Mouse (Mus musculus) cerebellum, postnatal 10 days (tissue): ENCODE measurements around the gene 1700020A23Rik.

ENCODE experiments used
- DNase-seq, 2 experiments: peaks; one replicate each; pipeline ENCODE4 v3.0.0; 2021; ENCODE audit warnings: mixed read lengths in 2 of 2

Gene 1700020A23Rik

DNA sequence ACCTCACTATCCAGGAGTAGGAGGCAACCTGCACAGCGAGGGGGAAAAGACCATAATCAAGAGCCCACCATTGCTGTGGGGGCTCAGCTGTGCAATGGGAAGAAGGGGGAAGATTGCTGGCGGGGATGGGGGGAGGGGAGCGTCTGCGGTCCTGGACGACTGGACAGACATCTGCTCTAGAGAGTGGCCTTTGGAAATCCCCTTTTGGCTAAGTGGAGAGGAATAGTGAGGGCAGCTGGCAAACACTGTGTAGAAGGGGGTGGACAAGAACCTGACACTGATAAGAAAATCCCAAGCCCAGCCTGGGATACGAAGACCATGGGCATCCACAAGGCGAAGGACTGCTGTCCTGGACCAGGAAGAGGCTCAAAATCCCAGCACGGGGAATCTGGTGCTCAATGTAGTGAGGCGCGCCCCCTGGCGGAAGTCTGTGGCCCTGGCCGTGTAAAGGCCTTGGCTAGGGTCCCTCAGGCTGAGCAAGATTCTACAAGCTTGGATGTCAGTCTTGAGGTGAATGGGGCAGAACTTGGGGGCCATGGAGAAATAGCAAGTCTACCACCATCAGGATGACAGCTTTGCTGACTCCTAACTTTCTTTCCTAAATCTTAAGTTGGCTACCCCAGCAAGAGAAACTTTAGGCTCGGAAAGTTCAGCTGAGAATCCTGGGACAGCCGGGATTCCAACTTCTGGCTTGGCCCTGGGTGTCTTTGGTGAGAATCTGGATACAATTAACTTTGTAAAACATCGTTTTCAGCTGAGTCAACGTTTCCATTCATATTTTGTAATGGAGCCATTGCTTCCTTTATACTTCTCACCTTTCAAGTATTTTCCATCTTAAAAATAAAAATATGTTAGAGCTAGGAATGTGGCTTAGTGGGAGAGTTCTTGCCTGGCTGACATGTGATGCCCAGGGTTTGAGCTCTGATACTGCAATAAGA, 6.8 kb downstream of the 1700020A23Rik start:
- DNase-seq: peak; percentile 94 to 96

DNA sequence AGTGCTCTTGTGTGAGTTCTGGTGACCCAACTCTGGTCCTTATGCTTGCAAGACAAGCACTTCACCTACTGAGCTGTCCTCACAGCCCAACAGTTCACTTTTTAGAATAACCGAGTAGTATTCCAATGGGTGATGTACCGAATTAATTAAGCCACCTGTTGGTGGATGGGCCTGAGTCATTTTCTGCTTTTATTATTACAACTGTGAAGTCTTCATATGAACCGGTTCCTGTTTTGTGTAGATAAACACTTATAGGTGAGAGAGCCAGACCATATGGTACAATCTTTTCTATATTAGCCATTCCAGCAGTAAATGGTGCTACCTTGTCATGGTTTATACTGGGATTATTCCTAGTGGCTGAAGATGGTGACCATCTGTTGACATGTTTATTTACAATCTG, 7.7 kb downstream of the 1700020A23Rik start:
- no peak for DNase-seq

DNA sequence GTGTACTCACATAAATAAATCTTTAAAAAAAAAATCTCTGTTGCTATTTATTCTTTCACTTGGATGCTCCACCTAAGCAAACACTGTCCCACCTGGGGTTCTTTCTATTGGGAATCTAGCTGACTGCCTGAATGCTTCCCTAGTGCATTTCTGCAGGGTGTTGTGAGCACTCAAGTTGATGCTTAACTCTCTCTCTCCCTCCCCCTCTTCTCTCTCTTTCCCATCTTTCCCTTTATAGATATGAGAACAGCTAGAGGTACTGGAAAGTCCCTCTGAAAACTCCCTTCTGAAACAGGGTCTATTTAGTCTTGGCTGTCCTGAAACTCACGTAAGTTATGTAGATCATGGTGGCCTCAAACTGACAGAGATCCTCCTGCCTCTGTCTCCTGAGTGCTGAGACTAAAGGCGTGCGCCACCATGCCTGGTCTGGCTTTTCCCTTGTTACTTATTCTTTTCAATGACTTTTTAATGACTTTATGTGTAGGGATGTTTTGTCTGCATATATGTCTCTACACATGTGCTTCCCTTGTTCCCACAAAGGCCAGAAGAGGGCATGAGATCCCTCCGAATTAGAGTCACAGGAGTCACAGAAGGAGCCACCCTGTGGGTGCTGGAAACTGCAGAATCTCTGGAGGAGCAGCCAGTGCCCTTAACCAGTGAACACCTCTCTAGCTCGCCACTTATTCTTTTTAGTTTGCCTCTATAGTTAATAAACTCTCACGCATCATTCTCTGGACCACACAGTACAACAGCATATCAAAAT, 9.2 kb downstream of the 1700020A23Rik start:
- DNase-seq: no peak

DNA sequence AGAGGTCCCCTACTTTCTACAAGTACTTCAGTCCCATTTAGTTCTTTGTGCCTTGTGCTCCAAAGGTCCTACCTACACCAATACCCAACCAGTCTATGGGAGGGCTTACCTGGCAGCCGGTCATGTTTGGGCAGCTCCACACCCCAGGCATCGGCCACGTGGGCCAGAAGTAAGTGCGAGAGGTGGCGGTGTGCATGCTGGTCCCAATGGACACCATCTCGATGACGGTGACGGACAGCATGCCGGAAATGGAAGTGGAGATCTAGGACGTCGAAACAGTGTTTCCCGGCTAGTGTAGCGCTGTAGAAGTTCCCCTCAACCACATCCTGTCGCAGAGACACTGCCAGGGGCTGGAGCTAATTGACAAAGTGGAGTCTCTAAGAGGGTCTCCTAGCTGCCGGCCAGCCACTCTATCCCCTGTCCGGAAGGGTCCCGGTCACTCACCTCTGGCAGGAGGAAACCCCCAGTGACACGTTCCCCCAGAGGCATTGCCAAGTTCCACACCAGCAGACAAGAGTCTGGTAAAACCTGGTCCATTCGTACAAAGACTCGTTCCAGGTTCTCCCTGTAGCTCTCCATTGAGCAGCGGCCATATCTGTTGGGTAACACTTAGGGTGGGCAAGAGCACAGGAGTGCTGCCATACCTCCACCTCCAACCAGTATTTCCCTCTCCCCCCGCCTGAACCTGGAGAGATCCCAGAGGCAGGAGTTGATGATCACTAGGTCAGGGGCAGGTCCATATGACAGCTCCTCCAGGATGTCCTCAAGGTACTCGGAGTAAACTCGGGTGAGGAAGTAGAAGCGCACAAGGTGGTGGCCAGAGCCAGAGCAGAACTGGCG, 16.9 kb downstream of the 1700020A23Rik start:
- DNase-seq: no peak

DNA sequence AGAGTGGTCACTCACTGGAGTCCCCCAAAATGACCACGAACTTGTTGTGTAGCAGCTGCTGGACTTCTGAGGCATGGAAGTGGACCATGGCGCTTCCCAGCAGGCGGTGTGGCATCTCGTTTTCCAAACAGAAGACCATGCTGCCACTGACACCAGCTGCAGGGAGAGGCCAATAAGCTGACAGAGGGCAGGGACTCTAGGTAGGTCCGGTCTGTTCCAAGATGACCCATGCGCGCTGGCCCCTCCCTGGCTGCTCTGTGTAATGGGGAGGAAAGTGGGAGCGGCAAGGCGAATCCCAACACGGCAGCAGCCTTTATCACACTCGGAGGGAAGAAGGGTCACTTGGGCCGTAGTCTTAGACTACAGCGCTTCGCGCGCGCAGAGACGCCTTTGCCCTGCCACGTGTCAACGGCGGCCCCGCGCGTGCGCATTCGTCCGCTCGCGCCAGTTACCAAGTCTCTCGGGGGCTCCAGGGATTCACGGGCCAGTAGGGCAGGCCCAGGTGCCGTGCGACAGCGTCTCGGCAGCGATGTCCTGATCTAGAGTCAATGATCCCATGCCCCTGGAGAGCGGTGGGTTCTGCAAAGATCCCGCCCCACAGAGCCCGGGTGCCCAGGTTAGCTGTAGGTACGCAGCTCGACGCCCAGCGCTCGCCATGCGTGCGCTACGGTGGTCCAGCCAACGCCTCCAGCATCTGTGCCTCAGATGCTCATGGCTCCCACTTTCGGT, 18.5 kb downstream of the 1700020A23Rik start:
- DNase-seq: peak; percentile 94

DNA sequence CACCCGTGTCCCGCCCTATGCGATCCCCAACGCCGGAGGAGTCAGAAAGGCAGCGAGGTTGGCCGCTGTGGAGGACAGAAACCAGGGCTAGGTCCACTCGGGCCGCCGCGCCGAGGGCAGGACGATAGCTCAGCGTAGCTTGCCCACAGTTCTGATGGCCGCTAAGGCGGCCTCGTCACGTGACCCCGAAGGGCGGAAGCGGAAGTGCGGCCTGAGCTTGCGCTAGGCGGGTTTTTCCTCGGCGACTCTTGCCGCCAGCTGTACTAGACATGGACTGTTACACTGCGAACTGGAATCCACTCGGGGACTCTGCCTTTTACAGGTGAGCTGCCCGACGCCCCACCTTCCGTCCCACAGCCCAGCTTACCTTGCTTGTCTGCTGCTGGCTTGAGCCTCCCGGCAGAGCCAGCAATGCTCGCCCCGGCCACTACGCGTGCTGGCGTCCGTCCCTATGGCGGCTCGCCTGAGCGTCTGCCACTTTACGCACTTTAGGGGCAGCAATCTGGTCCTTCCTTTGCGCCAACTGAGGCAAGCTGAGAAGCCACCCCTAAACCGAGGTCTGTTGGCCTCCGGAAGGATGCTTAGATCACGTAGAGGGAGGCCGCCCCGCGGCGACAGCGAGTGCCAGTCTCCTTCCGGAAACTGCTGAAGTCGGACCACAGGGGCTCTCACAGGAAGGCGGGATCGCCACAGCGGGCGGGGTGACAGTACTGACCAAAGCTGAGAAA, 19.2 kb downstream of the 1700020A23Rik start, which contains the start of the genes Vps16 and Pced1a:
Gene Vps16, plus strand, starts transcription at position 214 of the 728 bp plus-strand sequence.
Gene Pced1a, minus strand, starts transcription at position 576 of the 728 bp plus-strand sequence.
- DNase-seq: peak; percentile 96 to 97

DNA sequence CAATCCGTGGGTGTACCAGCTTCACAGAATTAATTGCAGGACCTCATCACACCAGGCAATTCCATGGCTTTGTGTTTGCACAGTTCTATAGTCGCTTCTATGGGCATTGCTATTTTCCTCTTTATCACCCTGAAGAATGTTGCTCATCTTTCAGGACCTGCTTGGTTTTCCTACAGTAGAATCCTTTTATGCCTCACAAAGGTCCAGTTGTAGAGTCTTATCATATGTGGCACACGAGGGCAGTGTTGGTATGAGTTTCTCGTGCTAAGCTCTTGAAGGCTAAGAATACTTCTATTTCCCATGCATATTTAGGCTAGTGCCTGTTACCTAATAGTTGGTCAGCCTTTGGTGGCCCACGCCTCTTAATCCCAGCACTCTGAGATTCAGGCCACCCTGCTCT, 20.1 kb downstream of the 1700020A23Rik start:
- DNase-seq: peak; percentile 40 to 46

DNA sequence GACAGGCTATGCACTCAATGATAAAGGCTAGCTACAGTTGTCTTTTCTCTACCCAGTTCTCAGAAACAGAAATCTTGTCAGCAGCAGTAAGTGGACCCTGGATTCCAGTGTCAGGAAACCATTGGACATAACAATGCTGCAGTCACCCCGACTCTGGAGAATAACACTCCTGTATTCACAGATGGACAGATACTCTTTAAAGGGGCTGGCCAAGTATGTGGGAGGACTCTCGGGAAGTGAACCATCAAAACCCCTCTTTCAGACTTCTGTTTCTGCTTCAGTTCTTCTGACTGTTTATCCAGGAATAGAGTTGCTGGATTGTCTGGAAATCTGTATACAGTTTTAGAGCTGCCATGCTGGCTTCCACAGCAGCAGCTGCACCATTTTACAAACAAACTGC, 24.8 kb downstream of the 1700020A23Rik start:
- DNase-seq: no peak

DNA sequence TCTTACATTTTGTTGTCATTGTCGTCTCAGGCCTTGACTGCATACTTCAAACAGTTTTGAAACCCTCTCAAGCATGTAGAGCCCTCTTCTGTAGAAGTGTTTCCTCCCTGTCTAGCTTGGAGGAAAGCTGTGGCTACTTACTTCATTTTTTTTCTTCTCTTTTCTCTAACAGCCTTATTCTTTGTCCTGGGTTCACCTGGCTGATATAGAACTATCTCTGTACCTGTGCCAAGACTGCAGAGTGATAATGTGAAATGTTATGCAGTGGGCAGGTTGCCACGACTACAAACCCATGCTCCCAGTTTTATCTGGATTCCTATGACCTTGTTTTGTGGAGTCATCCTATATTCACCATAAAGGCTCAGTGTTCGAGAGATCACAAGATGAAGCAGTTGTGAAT, 25.4 kb downstream of the 1700020A23Rik start:
- DNase-seq: no peak

DNA sequence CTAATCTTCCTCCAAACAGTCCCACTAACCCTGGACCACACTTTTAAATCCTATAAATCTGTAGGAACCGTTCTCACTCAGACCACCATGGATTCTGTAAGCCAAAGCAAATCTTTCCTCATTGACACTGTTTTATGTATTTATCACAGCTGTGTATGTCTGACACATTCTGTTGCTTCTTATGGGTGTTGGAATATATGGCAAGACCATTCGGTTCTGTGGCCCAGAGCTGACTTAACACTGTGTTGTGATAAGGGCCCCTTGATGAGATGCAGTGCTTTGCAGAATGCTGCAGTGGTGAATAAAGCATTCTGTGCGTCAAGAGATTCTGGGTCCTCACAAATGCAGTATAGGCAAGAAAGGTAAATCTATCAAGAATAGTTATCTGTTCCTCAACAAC, 27.1 kb downstream of the 1700020A23Rik start:
- no peak for DNase-seq

DNA sequence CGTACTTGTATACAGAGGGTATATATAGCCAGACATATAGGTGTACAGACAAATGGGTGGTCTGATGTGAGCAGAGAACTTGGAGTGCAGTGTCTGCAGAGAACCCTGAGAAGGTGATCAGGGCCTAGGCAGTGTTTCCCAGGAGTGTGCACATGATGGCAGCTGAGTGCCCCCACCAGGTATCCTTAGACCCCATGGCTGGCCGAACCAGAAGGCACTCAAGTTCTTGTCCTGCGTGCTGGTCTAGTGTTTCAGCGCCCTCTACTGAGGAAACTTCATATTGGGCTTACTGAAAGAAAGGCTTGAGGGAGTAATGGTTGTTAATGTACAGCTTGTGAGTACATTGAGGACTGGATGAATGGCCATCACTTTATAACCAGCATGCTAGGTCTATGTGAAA, 28.1 kb downstream of the 1700020A23Rik start:
- peak; percentile 75 to 84 for DNase-seq

DNA sequence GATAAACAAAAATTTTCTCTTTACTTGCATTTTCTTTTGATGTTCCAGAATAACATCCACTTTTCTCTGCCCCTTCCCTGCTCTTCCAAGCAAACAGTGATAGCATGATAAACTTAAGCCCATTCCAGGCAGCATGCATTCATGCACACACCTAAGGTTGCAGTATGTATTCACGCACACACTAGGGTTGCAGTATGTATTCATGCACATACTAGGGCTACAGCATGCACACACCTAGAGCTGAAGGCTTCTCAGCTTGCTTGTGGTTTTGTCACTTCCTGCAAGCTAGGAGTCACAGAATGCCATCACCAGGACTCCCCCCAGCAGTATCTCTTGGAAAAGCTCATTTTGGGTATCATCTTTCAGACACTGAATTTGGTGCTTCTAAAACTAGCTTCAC, 31.7 kb downstream of the 1700020A23Rik start:
- no peak for DNase-seq

DNA sequence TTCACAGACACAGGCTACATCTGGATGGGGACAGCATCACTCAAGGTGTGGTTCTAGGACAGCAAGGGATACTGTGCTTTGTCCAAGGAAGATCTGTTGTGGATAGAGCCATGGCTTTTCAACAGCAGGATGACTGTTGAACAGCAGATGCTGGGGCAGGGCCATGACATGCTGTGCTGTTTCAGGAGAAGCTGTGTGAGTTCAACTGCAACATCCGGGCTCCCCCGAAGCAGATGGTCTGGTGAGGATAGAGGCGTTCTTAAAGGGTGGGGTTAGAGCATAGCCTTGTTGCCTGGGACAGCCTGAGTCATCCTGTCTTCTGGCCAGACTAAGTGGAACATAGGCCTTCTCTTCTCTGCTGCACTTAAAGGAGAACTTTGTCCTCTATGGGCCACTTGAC, 33.8 kb downstream of the 1700020A23Rik start:
- peak; percentile 28 to 59 for DNase-seq

DNA sequence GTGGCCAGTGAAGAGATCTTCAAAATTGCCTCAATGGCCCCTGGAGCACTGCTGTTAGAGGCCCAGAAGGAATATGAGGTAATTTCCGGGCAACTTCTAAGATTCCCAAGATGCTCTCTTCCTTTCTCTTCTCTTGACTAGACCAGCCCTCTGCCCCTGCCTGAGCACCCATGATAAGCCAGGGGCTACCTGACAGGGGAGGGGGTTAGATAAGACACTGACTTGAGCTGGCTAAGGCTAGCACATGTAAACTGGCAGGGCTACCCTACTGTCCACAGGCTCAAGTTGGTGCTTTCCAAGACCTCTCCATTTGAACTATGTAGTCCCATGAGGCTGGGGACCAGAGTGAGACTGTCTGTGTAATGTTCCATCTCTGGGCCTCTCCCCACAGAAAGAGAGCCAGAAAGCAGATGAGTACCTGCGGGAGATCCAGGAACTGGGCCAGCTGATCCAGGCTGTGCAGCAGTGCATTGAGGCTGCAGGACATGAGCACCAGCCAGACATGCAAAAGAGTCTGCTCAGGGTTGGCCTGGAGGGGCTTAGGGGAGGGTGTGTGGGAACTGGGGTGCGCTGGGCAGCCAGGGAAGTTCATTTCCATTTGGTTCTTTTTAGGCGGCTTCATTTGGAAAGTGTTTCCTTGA, 34.9 kb downstream of the 1700020A23Rik start:
- peak; percentile 62 to 78 for DNase-seq

DNA sequence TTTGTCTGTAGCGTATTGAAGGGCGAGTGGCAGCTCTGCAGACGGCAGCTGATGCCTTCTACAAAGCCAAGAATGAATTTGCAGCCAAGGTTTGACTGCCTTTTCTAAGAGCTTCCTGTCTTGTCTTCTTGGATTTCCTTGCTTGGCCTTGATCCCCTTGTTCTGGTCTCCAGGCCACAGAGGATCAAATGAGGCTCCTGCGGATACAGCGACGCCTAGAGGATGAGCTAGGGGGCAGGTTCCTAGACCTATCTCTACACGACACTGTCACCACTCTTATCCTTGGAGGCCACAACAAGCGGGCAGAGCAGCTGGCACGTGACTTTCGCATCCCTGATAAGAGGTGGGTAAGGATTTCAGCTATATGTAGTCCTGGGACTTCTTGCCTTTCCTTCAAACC, 37.1 kb downstream of the 1700020A23Rik start:
- DNase-seq: no peak

DNA sequence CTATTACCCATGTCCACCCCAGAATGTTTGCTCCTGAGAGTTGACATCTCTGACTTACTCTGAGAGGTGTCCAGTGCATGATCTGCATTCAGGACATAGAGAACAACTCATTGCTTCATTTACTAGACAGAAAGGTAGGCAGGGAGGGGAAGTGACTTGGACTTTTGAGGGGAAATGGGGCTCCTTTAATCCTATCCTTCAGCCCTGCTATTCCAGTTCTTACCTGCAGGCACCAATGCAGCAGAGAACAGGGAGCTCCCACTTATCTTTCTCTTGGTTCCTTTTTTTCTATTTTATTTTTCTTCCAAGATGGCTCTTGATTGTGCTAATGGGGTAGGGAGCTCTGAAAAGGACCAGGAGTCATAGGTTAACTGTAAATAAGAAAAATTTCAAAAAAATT, 43.4 kb downstream of the 1700020A23Rik start:
- no peak for DNase-seq

DNA sequence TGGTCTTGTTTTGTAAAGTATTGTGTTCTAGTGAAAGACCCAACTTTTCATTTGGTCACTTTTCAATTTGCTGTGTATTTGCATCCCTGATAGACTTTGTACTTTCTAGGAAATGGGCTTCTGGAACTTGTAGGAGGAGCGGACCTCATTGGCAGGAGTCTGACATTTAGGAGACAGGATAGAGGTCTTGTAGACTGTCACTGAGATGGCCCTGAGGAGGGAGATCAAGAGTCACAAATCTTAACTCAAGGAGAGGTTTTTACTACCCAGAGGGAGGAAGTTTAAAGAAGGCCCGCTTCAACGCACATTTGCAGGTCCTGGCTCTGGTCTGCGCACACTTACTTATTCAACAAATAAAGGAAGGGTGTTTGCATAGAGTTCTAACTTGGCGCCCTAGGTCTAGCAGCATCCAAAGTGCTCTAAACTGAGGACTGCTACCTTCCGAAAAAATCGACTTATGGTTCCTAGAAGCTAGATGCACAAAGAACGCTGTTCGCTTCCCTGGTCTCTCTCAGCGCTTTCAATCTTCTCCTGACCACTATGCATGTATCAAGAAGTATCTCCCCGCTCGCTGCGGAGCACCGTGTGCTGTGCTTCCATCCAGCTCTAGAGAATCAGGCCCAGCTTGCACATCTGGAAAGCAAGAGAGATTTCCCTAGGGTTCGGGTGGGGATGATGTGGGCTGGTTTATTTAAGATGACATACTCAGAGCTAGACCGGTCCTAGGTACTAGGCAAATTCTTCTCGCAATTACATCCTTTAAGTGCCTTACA, 44.1 kb downstream of the 1700020A23Rik start:
- DNase-seq: peak in 1 of 2 experiments; percentile 15

DNA sequence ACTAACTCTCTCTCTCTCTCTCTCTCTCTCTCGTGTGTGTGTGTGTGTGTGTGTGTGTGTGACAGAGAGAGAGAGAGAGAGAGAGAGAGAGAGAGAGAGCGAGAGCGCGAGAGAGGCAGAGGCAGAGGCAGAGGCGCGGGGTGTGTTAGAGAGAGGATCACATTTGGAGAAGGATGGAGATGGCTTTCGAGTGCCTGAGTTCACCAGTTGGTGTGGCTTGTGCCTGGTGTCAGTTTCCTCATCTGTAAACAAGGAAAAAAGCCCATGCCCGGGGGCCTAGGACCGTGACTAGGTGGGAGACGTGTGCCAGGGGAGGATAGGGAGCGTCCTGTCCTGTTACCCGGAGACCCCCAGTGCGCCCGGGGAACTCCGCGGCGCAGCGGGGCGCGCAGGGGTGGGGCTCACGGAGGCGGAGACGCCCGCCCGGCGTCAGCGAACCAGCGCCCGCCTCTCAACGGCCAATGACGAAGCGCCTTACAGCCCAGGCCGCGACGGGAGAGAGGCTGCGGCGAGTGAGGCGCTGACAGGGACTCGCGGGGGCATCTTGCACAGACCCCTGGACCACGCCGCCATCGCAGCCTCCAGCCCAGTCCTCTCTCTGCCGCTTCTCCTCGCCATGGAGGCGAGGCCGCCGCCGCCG, 44.9 kb downstream of the 1700020A23Rik start, which contains the start of gene Ptpra:
Gene Ptpra, plus strand, starts transcription at position 485 of the 640 bp plus-strand sequence.
- peak; percentile 95 to 96 for DNase-seq

DNA sequence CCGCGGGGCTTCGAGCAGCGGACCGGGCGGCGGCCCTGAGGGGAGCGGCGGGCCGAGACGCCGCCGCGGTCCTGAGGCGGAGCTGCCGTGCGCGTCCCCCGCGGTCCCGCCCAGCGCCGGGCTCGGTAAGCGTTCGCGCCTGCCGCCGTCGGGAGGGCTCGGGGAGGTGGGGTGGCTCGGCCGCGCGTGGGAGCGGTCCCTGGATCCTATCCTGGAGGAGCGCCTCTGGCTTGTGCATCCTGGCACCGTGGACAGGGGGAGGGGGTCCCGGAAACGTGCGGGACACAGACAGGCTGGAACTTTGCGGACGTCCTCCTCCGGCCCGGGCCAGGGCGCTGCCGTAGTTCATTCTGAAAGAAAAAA, 45.4 kb downstream of the 1700020A23Rik start:
- peak; percentile 78 to 79 for DNase-seq
